ENCODE assay signal across 1 mouse cellular context in the genomic region with DNA sequence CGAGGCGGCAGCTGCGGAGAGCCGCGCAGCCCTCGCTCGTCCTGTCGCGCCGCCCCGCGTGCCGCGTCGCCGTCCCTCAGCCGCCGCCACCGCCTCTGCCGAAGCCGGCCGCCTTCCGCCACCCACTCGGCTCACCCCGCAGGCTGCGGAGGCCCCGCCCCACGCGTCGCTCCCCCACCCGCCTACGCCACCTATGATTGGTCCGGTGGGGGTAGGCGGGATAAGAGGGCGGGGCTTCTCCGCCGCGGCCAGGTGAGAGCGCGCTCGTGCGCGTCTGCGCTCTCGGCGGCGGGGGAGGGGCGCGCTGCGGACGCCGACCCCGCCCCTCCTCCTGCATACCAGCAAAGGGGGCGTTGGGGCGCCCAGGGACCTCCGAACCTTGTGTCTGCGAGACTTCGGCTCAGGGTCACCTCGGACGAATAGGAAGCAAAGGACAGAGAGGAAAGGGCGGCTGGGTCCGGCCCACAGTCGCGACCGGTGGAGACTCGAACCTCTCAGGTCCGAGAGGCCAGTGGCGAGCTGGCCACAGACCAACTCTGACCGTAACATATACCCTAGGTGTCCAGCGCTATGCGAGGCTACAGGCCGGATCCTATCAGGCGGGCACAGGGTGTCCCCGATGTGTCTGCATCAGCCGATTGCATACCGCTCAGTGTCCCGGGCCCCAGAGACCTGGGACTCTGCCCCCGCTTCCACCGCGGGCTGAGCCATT.
TF ChIP-seq lines count a peak whose summit lies in the region.

A gene (minus strand): TSS at position 141 of the 712 bp plus-strand sequence.

TF ChIP-seq in CH12.LX, 34 proteins besides CTCF, POLR2A, EP300 and RAD21 (continued from another document):
- TF ChIP-seq USF2 (conservative IDR thresholded peaks at IDR 0.05; ENCODE audit: low read depth, low read length) (no peak), KAT2A (IDR thresholded peaks at IDR 0.05; ENCODE audit: insufficient replicate concordance, low read length) (no peak), MAX (IDR thresholded peaks at IDR 0.05; ENCODE audit: low read length) (peak; percentile 44; the same call in 1 of the 2 replicates), CHD2 (IDR thresholded peaks at IDR 0.05; ENCODE audit: low read length) (peak; percentile 77), POLR2AphosphoS2 (IDR thresholded peaks at IDR 0.05; ENCODE audit: low read depth, low read length) (no peak), ZMIZ1 (IDR thresholded peaks at IDR 0.05; ENCODE audit: low read depth, low read length) (0 out of 2 replicates have a peak, but pooled peaks have one; percentile 27), UBTF (IDR thresholded peaks at IDR 0.05; ENCODE audit: low read depth, low read length) (no peak), ZKSCAN1 (IDR thresholded peaks at IDR 0.05; ENCODE audit: borderline replicate concordance, low read depth, low read length) (no peak), MAFK (IDR thresholded peaks at IDR 0.05; ENCODE audit: insufficient replicate concordance, low read length) (no peak), BHLHE40 (IDR thresholded peaks at IDR 0.05; ENCODE audit: low read depth, low read length) (peak; percentile 84), SIN3A (IDR thresholded peaks at IDR 0.05; ENCODE audit: low read length) (no peak; the same call in 1 of the 2 replicates), MEF2A (IDR thresholded peaks at IDR 0.05; ENCODE audit: borderline replicate concordance, low read depth, low read length) (0 out of 2 replicates have a peak, but pooled peaks have one; percentile 20), NELFE (IDR thresholded peaks at IDR 0.05; ENCODE audit: low read depth, low read length) (no peak), TBP (conservative IDR thresholded peaks at IDR 0.05; ENCODE audit: low read depth, low read length) (no peak), MYC (IDR thresholded peaks at IDR 0.05; ENCODE audit: low read depth, low read length) (no peak), HCFC1 (IDR thresholded peaks at IDR 0.05; ENCODE audit: low read depth, low read length) (no peak), MXI1 (IDR thresholded peaks at IDR 0.05; ENCODE audit: low read depth, low read length) (0 out of 2 replicates have a peak, but pooled peaks have one; percentile 39), SMC3 (IDR thresholded peaks at IDR 0.05; ENCODE audit: low read depth, low read length) (no peak), NRF1 (IDR thresholded peaks at IDR 0.05; ENCODE audit: low read depth, low read length) (peak; percentile 77), RCOR1 (conservative IDR thresholded peaks at IDR 0.05; ENCODE audit: low read depth, low read length) (no peak)
